Mouse (Mus musculus): ENCODE measurements around the gene Lhx1.
A peak's percentile ranks its signal among the peaks of the same experiment; 100 is the strongest.

The Lhx1 gene

GRCm38 (mm10) chr11:84526451-84526850, 1.1 kb upstream of the Lhx1 start:
- no peak for DNase-seq (ENCODE audit: low spot score)

- DNase-seq (ENCODE audit: low spot score): no peak
Measured at GRCm38 (mm10) chr11:84524511-84525270, 644 bp downstream of the Lhx1 start.

- DNase-seq (ENCODE audit: low spot score): no peak
Measured at GRCm38 (mm10) chr11:84523841-84524510, 1.4 kb downstream of the Lhx1 start.

- no peak for DNase-seq (ENCODE audit: low spot score)
Measured at GRCm38 (mm10) chr11:84523321-84523831, 2.0 kb downstream of the Lhx1 start.

GRCm38 (mm10) chr11:84522577-84523320, 2.6 kb downstream of the Lhx1 start:
- DNase-seq (ENCODE audit: low spot score): peak; percentile 23

- no peak for DNase-seq (ENCODE audit: low spot score)
Measured at GRCm38 (mm10) chr11:84521751-84522299, 3.5 kb downstream of the Lhx1 start.

- no peak for DNase-seq (ENCODE audit: low spot score)
Measured at GRCm38 (mm10) chr11:84521071-84521390, 4.3 kb downstream of the Lhx1 start.

- no peak for DNase-seq (ENCODE audit: low spot score)
Measured at GRCm38 (mm10) chr11:84520269-84521070, 4.9 kb downstream of the Lhx1 start.

GRCm38 (mm10) chr11:84519576-84520268, 5.6 kb downstream of the Lhx1 start:
- DNase-seq (ENCODE audit: low spot score): no peak

GRCm38 (mm10) chr11:84519036-84519435, 6.3 kb downstream of the Lhx1 start:
- no peak for DNase-seq (ENCODE audit: low spot score)

- no peak for DNase-seq (ENCODE audit: low spot score)
Measured at GRCm38 (mm10) chr11:84518261-84518660, 7.1 kb downstream of the Lhx1 start.

- no peak for DNase-seq (ENCODE audit: low spot score)
Measured at GRCm38 (mm10) chr11:84517431-84517830, 7.9 kb downstream of the Lhx1 start.

- no peak for DNase-seq (ENCODE audit: low spot score)
Measured at GRCm38 (mm10) chr11:84516501-84517240, 8.7 kb downstream of the Lhx1 start.

GRCm38 (mm10) chr11:84513171-84514116, 11.9 kb downstream of the Lhx1 start, which contains the start of gene Aatf:
Gene Aatf, minus strand, starts transcription at chr11:84513522.
- DNase-seq (ENCODE audit: low spot score): peak; percentile 96

- no peak for DNase-seq (ENCODE audit: low spot score)
Measured at GRCm38 (mm10) chr11:84512031-84512430, 13.3 kb downstream of the Lhx1 start.

GRCm38 (mm10) chr11:84504296-84504695, 21.0 kb downstream of the Lhx1 start:
- DNase-seq (ENCODE audit: low spot score): no peak

GRCm38 (mm10) chr11:84497944-84498343, 27.4 kb downstream of the Lhx1 start:
- no peak for DNase-seq (ENCODE audit: low spot score)

GRCm38 (mm10) chr11:84496901-84497300, 28.4 kb downstream of the Lhx1 start:
- DNase-seq (ENCODE audit: low spot score): no peak

- no peak for DNase-seq (ENCODE audit: low spot score)
Measured at GRCm38 (mm10) chr11:84495774-84496173, 29.6 kb downstream of the Lhx1 start.
